In the genomic region with DNA sequence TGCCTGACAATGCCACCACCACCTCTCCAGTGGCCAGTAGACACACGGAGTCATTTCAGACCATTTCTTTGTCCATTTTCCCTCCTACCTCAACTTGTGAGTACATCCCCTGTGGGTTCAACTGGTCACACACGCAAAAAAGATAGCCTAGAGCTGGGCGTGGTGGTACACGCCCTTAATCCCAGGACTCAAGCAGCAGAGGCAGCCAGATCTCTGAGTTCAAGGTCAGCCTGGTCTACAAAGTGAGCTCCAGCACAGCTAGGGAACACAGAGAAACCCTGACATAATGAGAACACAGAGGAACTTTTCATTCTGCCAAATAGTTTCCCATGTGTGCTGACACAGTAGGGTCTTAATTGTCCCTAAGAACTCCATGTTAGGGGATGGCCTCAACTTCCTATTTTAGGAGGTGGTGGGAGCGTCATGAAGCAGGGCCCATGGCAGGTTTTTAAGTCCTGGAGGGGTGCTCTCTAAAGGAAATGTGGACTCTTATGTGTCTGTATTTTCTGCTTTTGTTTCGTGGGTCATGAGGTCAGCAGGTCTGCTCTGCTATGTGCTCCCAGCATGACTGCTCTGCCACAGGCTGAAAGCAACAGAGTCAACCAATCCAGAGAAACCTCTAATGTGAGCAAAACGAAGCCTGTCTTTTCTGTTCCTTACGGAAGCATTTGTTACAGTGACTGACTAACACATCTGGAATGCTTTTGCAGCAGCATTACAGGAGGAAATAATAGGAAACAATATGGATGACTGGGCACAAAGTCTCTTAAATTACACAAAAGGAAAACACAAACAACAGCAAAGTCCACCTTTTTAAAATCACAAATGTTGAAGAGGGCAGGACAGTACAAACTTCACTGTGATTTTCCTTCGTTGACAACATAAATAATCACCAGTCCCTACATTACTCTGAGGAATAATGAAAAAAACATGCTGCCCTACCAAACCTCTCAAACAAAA, we compare ENCODE assay signal across 11 mouse cellular contexts.
DNase-seq lines count a peak whose midpoint lies in the region; ATAC-seq lines count a peak whose summit lies in the region.
"Had no signal": no experiment of that assay in that cellular context is flagged by ENCODE, and none has a peak within 500 bp of the region (broad histone marks: within the 10 kb centered on the region; RNA-seq: fewer than 3 reads in every experiment).

No protein-coding gene starts in this region.

- H3K9ac ChIP-seq in kidney, embryonic 15.5 days = no peak overlapping the region
- H3K9ac ChIP-seq in hindbrain, embryonic 13.5 days = no peak overlapping the region
- H3K9ac ChIP-seq in neural tube, embryonic 13.5 days = no peak overlapping the region

- 59% methylated on average over 9 of the region's 9 CpGs for WGBS in kidney, embryonic 15.5 days
- 53% methylated on average over 9 of the region's 9 CpGs for WGBS in hindbrain, embryonic 13.5 days
- 54% methylated on average over 9 of the region's 9 CpGs for WGBS in neural tube, embryonic 13.5 days

- no peak overlapping the region for H3K4me3 ChIP-seq in kidney, embryonic 15.5 days (replicated peaks)
- H3K4me3 ChIP-seq in hindbrain, embryonic 13.5 days = no peak overlapping the region
- H3K4me3 ChIP-seq in neural tube, embryonic 13.5 days = no peak overlapping the region

- no peak for DNase-seq in kidney, postnatal 25 days
- peak; percentile 10 for DNase-seq in adipocyte (ENCODE audit: low spot score)
- no peak for DNase-seq in frontal cortex, postnatal 25 days (ENCODE audit: low spot score in 2 of 2)
- DNase-seq in heart, postnatal 14 days = no peak
- DNase-seq: kidney, adult 2 months had no signal

- ATAC-seq in kidney, embryonic 15.5 days (replicated peaks; ENCODE audit: low FRiP score) = peak; percentile 52; the same call in 1 of the 2 replicates
- ATAC-seq in hindbrain, embryonic 13.5 days (ENCODE audit: low FRiP score) = no peak
- 0 out of 2 replicates have a peak, but pooled peaks have one; percentile 21 for ATAC-seq in neural tube, embryonic 13.5 days (ENCODE audit: low read depth)
- no peak for ATAC-seq in granulocyte monocyte progenitor cell, adult 5-6 weeks (replicated peaks; ENCODE audit: poor library complexity, severe bottlenecking)
- ATAC-seq: CD4-positive, CD25-positive, alpha-beta regulatory T cell, adult 4 months; midbrain, embryonic 16.5 days had no signal

- H3K9me3 ChIP-seq in kidney, embryonic 15.5 days (replicated peaks) = no peaks in the 10 kb centered on the region
- no peaks in the 10 kb centered on the region for H3K9me3 ChIP-seq in hindbrain, embryonic 13.5 days
- H3K9me3 ChIP-seq in neural tube, embryonic 13.5 days = no peaks in the 10 kb centered on the region

- H3K27me3 ChIP-seq in kidney, embryonic 15.5 days = no peaks in the 10 kb centered on the region
- no peaks in the 10 kb centered on the region for H3K27me3 ChIP-seq in hindbrain, embryonic 13.5 days
- no peaks in the 10 kb centered on the region for H3K27me3 ChIP-seq in neural tube, embryonic 13.5 days

- peaks cover 8% of the 10 kb centered on the region; the same call in 1 of the 2 replicates for H3K36me3 ChIP-seq in kidney, embryonic 15.5 days
- H3K36me3 ChIP-seq in hindbrain, embryonic 13.5 days = peaks cover 14% of the 10 kb centered on the region
- peaks cover 8% of the 10 kb centered on the region for H3K36me3 ChIP-seq in neural tube, embryonic 13.5 days

- no peak overlapping the region; the same call in 1 of the 2 replicates for H3K27ac ChIP-seq in kidney, embryonic 15.5 days
- peak overlapping the region; percentile 23; the same call in 1 of the 2 replicates for H3K27ac ChIP-seq in hindbrain, embryonic 13.5 days
- H3K27ac ChIP-seq in neural tube, embryonic 13.5 days (replicated peaks) = peak overlapping the region; percentile 50; the same call in 1 of the 2 replicates

- H3K4me1 ChIP-seq in kidney, embryonic 15.5 days = peaks cover 12% of the 10 kb centered on the region
- H3K4me1 ChIP-seq in hindbrain, embryonic 13.5 days (replicated peaks) = peaks cover 27% of the 10 kb centered on the region
- peaks cover 29% of the 10 kb centered on the region for H3K4me1 ChIP-seq in neural tube, embryonic 13.5 days (replicated peaks)

- H3K4me2 ChIP-seq in kidney, embryonic 15.5 days = no peak overlapping the region
- no peak overlapping the region for H3K4me2 ChIP-seq in hindbrain, embryonic 13.5 days
- H3K4me2 ChIP-seq in neural tube, embryonic 13.5 days = no peak overlapping the region

- intact Hi-C loops in heart, postnatal 14 days (cut with DNase I) = no loop called here

Comparison
In these comparisons a context has a peak if more than half of its experiments do, and no peak if none do; other contexts are left out.
1. ATAC-seq: peak in kidney, embryonic 15.5 days (single experiment) and neural tube, embryonic 13.5 days (single experiment); none in hindbrain, embryonic 13.5 days (single experiment) and granulocyte monocyte progenitor cell, adult 5-6 weeks (single experiment).